Mouse (Mus musculus): Measurements from ENCODE around the gene C1qb. TPM values are rescaled to one million over a fixed set of nuclear protein-coding genes. Genes with fewer than 3 reads are reported as not detected.

C1qb gene
- total and polyA plus RNA-seq, 3 experiments = not detected

DNA sequence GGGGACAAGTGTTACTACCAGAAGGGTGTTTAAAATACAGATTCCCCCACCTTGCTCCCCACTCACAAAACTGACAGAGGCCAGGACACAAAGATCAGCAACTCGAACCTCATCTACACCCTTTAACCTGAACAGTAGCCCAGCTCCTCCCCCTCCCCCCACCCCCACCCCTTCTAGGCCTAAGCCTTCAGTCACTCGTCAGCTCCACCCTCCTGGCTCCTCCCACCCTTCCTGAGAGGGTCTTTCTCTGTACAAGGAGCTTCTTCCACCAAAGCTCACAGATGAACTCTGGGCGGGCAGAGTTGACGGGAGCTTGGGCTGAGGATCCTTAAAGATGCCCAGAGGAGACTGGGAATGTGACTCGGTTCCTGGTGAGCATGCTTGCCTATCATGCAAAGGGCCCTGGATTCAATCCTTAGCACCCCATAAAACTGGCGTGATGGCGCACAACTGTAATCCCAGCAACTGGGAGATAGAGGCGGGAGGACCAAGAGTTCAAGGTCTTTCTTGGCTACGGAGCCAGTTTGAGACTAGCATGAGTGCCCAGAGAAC is 55.6 kb downstream of the C1qb start:
- H3K4me3 ChIP-seq (replicated peaks in 1 of 3; ENCODE audit: low read depth in 2 of 3, low read length in 2 of 3, poor library complexity in 1 of 3) = no peak overlapping the region
- H3K4me1 ChIP-seq (ENCODE audit: control insufficient read depth in 1 of 2, insufficient read depth in 2 of 2) = peaks cover 0 to 21% of the 10 kb centered on the region in 2 experiments; a peak in 2 of 4 replicates
- H3K9ac ChIP-seq (ENCODE audit: insufficient read depth, low read depth) = no peak overlapping the region
- no peaks in the 10 kb centered on the region for H3K79me2 ChIP-seq (replicated peaks; ENCODE audit: control insufficient read depth, extremely low read depth, insufficient read depth, poor library complexity, severe bottlenecking)
- no peak for TF ChIP-seq ZC3H11A (IDR thresholded peaks at IDR 0.05; ENCODE audit: low read depth, low read length)
- no peak for TF ChIP-seq UBTF (IDR thresholded peaks at IDR 0.05; ENCODE audit: low read depth, low read length)
- TF ChIP-seq USF1 (IDR thresholded peaks at IDR 0.05; ENCODE audit: low read depth, low read length) = no peak
- no peak for TF ChIP-seq SIN3A (IDR thresholded peaks at IDR 0.05; ENCODE audit: low read length)
- TF ChIP-seq JUND (conservative IDR thresholded peaks at IDR 0.05; ENCODE audit: low read depth, low read length) = no peak
- no peak for TF ChIP-seq PAX5 (IDR thresholded peaks at IDR 0.05; ENCODE audit: low read length)
- TF ChIP-seq ZNF384 (IDR thresholded peaks at IDR 0.05; ENCODE audit: low read depth, low read length) = no peak
- TF ChIP-seq CHD2 (IDR thresholded peaks at IDR 0.05; ENCODE audit: low read length) = no peak
- TF ChIP-seq JUN (IDR thresholded peaks at IDR 0.05; ENCODE audit: insufficient read depth, low read depth, low read length) = no peak
- no peak for TF ChIP-seq E2F4 (IDR thresholded peaks at IDR 0.05; ENCODE audit: insufficient replicate concordance, low read depth, low read length)
- no peak for TF ChIP-seq GABPA (IDR thresholded peaks at IDR 0.05; ENCODE audit: insufficient replicate concordance, low read depth, low read length)
- TF ChIP-seq RAD21 (IDR thresholded peaks at IDR 0.05; ENCODE audit: low read depth, low read length) = no peak
- H3K27me3 ChIP-seq (replicated peaks) = peaks cover 70% of the 10 kb centered on the region
- dilution Hi-C loops (cut with MboI; ENCODE audit: extremely low pct_ligation_motif_present, extremely low pct_unique_long_range_greater_than_20kb, low sequenced_read_pairs) (no loop called here), in situ Hi-C loops (cut with MboI; ENCODE audit: low pct_ligation_motif_present, low pct_unique_long_range_greater_than_20kb, low sequenced_read_pairs) (no loop called here)
- H3K9me3 ChIP-seq (replicated peaks; ENCODE audit: low read length) = peaks cover 7% of the 10 kb centered on the region
- H3K36me3 ChIP-seq (replicated peaks in 1 of 2; ENCODE audit: control insufficient read depth in 1 of 2, insufficient read depth in 1 of 2, low read length in 1 of 2) = no peaks in the 10 kb centered on the region
- DNase-seq (ENCODE audit: extremely low read depth) = no peak
- no peak overlapping the region for H3K4me2 ChIP-seq (ENCODE audit: insufficient read depth, low read depth, poor library complexity, severe bottlenecking)
- H3K27ac ChIP-seq (ENCODE audit: insufficient read depth, low read depth) = no peak overlapping the region

Other genes starting within 250 kb of the C1qb start
- gene Ephb2, start 50.2 kb downstream of the C1qb start, total RNA-seq (2012; rRNA removed) = 0.04 and 0.08 TPM in 2 replicates
- not detected in 2 replicates for gene Ephb2, start 50.2 kb downstream of the C1qb start, total RNA-seq (2014; rRNA removed)
- gene Ephb2, start 50.2 kb downstream of the C1qb start, polyA plus RNA-seq (2012; ENCODE audit: insufficient read length, low read depth) = 0.14 TPM in 1 of 2 replicates, not detected in the other
- gene C1qc, start 6.9 kb upstream of the C1qb start, total RNA-seq (2012; rRNA removed) = not detected in 2 replicates
- not detected in 2 replicates for gene C1qc, start 6.9 kb upstream of the C1qb start, total RNA-seq (2014; rRNA removed)
- gene C1qc, start 6.9 kb upstream of the C1qb start, polyA plus RNA-seq (2012; ENCODE audit: insufficient read length, low read depth) = not detected in 2 replicates
- gene C1qa, start 12.6 kb upstream of the C1qb start, total RNA-seq (2012; rRNA removed) = not detected in 2 replicates
- not detected in 2 replicates for gene C1qa, start 12.6 kb upstream of the C1qb start, total RNA-seq (2014; rRNA removed)
- gene C1qa, start 12.6 kb upstream of the C1qb start, polyA plus RNA-seq (2012; ENCODE audit: insufficient read length, low read depth) = not detected in 2 replicates
- gene Epha8, start 70.6 kb upstream of the C1qb start, total RNA-seq (2012; rRNA removed) = not detected in 2 replicates
- gene Epha8, start 70.6 kb upstream of the C1qb start, total RNA-seq (2014; rRNA removed) = not detected in 2 replicates
- gene Epha8, start 70.6 kb upstream of the C1qb start, polyA plus RNA-seq (2012; ENCODE audit: insufficient read length, low read depth) = not detected in 2 replicates
- gene Zbtb40, start 162.6 kb upstream of the C1qb start, total RNA-seq (2012; rRNA removed) = 7.1 and 8.4 TPM in 2 replicates
- gene Zbtb40, start 162.6 kb upstream of the C1qb start, total RNA-seq (2014; rRNA removed) = 2.7 and 2.9 TPM in 2 replicates
- 5.4 and 6.7 TPM in 2 replicates for gene Zbtb40, start 162.6 kb upstream of the C1qb start, polyA plus RNA-seq (2012; ENCODE audit: insufficient read length, low read depth)

Measured in CH12.LX (cell line).